19 mouse cellular contexts compared by ENCODE assay signal in genomic region chr8:111961330-111961729, GRCm38 (mm10). TPM values are rescaled to one million over a fixed set of nuclear protein-coding genes. Genes with fewer than 3 reads are reported as not detected.
DNase-seq lines count a peak whose midpoint lies in the region; ATAC-seq lines count a peak whose summit lies in the region.
"Had no signal": no experiment of that assay in that cellular context is flagged by ENCODE, and none has a peak within 500 bp of the region (broad histone marks: within the 10 kb centered on the region; RNA-seq: fewer than 3 reads in every experiment).

No protein-coding gene starts in this region.

- no peak for DNase-seq in kidney, postnatal 4 days
- DNase-seq in midbrain, embryonic 11.5 days (ENCODE audit: low spot score, missing footprints): no peak
- DNase-seq in T-cell, adult 2 months (ENCODE audit: low spot score): peak; percentile 15
- peak; percentile 29 for DNase-seq in mesoderm, embryonic 11.5 days (ENCODE audit: low read depth, low spot score)
- no peak for DNase-seq in forebrain, embryonic 14.5 days (ENCODE audit: low spot score)
- DNase-seq in urinary bladder, postnatal 4 days (ENCODE audit: low spot score in 2 of 2): no peak
- DNase-seq: cerebellum, adult 11-12 months; heart, adult 18-20 months; heart, postnatal 36 days; kidney, adult 8-10 months; lung, postnatal 36 days; right cerebral cortex, postnatal 25 days had no signal

- no peak overlapping the region for H3K4me3 ChIP-seq in kidney, embryonic 14.5 days (ENCODE audit: low read length)
- no peak overlapping the region for H3K4me3 ChIP-seq in midbrain, embryonic 11.5 days (ENCODE audit: low read depth, low read length)
- H3K4me3 ChIP-seq in midbrain, embryonic 15.5 days: no peak overlapping the region
- no peak overlapping the region for H3K4me3 ChIP-seq in forebrain, embryonic 14.5 days (ENCODE audit: low read depth, low read length)
- H3K4me3 ChIP-seq: liver, embryonic 15.5 days; midbrain, embryonic 12.5 days; myocyte; stomach, embryonic 15.5 days had no signal

- no peak overlapping the region for H3K27ac ChIP-seq in kidney, embryonic 14.5 days (ENCODE audit: low read depth, low read length)
- H3K27ac ChIP-seq in midbrain, embryonic 11.5 days (ENCODE audit: low read depth, low read length): no peak overlapping the region
- no peak overlapping the region for H3K27ac ChIP-seq in midbrain, embryonic 15.5 days
- H3K27ac ChIP-seq in forebrain, embryonic 14.5 days (ENCODE audit: low read depth, low read length): no peak overlapping the region
- H3K27ac ChIP-seq: liver, embryonic 15.5 days; midbrain, embryonic 12.5 days; stomach, embryonic 15.5 days had no signal

- no peak overlapping the region for H3K9ac ChIP-seq in kidney, embryonic 14.5 days (ENCODE audit: low read depth, low read length)
- H3K9ac ChIP-seq in midbrain, embryonic 11.5 days (ENCODE audit: low read length): no peak overlapping the region
- H3K9ac ChIP-seq in midbrain, embryonic 15.5 days: no peak overlapping the region
- H3K9ac ChIP-seq in forebrain, embryonic 14.5 days (ENCODE audit: low read length): no peak overlapping the region
- H3K9ac ChIP-seq: liver, embryonic 15.5 days; midbrain, embryonic 12.5 days; stomach, embryonic 15.5 days had no signal

- 0 out of 2 replicates have a peak, but pooled peaks have one; percentile 39 for ATAC-seq in kidney, embryonic 14.5 days (ENCODE audit: low FRiP score, low TSS enrichment)
- 0 out of 2 replicates have a peak, but pooled peaks have one; percentile 40 for ATAC-seq in midbrain, embryonic 11.5 days (ENCODE audit: low FRiP score)
- ATAC-seq in midbrain, embryonic 15.5 days (replicated peaks): no peak
- ATAC-seq in forebrain, embryonic 14.5 days: no peak
- ATAC-seq: Patski had no signal

- H3K9me3 ChIP-seq in kidney, embryonic 14.5 days (ENCODE audit: control insufficient read depth, low read length): no peaks in the 10 kb centered on the region
- H3K9me3 ChIP-seq in midbrain, embryonic 11.5 days (ENCODE audit: control insufficient read depth, low read length): no peaks in the 10 kb centered on the region
- no peaks in the 10 kb centered on the region for H3K9me3 ChIP-seq in midbrain, embryonic 15.5 days
- H3K9me3 ChIP-seq in forebrain, embryonic 14.5 days (replicated peaks; ENCODE audit: control insufficient read depth, low read length): no peaks in the 10 kb centered on the region
- H3K9me3 ChIP-seq: liver, embryonic 15.5 days; midbrain, embryonic 12.5 days; stomach, embryonic 15.5 days had no signal

- H3K36me3 ChIP-seq in kidney, embryonic 14.5 days (ENCODE audit: control insufficient read depth, insufficient read depth, low read length): peaks cover 11% of the 10 kb centered on the region; the same call in 1 of the 2 replicates
- H3K36me3 ChIP-seq in midbrain, embryonic 11.5 days (ENCODE audit: control insufficient read depth, insufficient read depth, low read length): peaks cover 6% of the 10 kb centered on the region; the same call in 1 of the 2 replicates
- H3K36me3 ChIP-seq in midbrain, embryonic 15.5 days (replicated peaks): peaks cover 13% of the 10 kb centered on the region
- H3K36me3 ChIP-seq in forebrain, embryonic 14.5 days (ENCODE audit: control insufficient read depth, insufficient read depth, low read length): peaks cover 13% of the 10 kb centered on the region

- no peak overlapping the region for H3K4me2 ChIP-seq in kidney, embryonic 14.5 days (replicated peaks; ENCODE audit: low read depth, low read length)
- H3K4me2 ChIP-seq in midbrain, embryonic 11.5 days: no peak overlapping the region
- no peak overlapping the region for H3K4me2 ChIP-seq in midbrain, embryonic 15.5 days
- no peak overlapping the region for H3K4me2 ChIP-seq in forebrain, embryonic 14.5 days (ENCODE audit: low read length)
- H3K4me2 ChIP-seq: liver, embryonic 15.5 days; midbrain, embryonic 12.5 days; stomach, embryonic 15.5 days had no signal

- H3K27me3 ChIP-seq in kidney, embryonic 14.5 days (ENCODE audit: control insufficient read depth, insufficient read depth, low read length): no peaks in the 10 kb centered on the region
- no peaks in the 10 kb centered on the region for H3K27me3 ChIP-seq in midbrain, embryonic 11.5 days (ENCODE audit: control insufficient read depth, insufficient read depth, low read length)
- H3K27me3 ChIP-seq in midbrain, embryonic 15.5 days (replicated peaks): no peaks in the 10 kb centered on the region
- H3K27me3 ChIP-seq in forebrain, embryonic 14.5 days (replicated peaks; ENCODE audit: control insufficient read depth, insufficient read depth, low read length): no peaks in the 10 kb centered on the region
- H3K27me3 ChIP-seq: liver, embryonic 15.5 days; midbrain, embryonic 12.5 days; Patski; stomach, embryonic 15.5 days had no signal

- no peaks in the 10 kb centered on the region for H3K4me1 ChIP-seq in kidney, embryonic 14.5 days (ENCODE audit: control insufficient read depth, insufficient read depth, low read length)
- H3K4me1 ChIP-seq in midbrain, embryonic 11.5 days (ENCODE audit: control insufficient read depth, insufficient read depth, low read length): no peaks in the 10 kb centered on the region
- no peaks in the 10 kb centered on the region for H3K4me1 ChIP-seq in midbrain, embryonic 15.5 days
- no peaks in the 10 kb centered on the region for H3K4me1 ChIP-seq in forebrain, embryonic 14.5 days (ENCODE audit: control insufficient read depth, insufficient read depth, low read length)
- H3K4me1 ChIP-seq: liver, embryonic 15.5 days; midbrain, embryonic 12.5 days; stomach, embryonic 15.5 days had no signal

- 84% methylated on average over 3 of the region's 3 CpGs for WGBS in kidney, embryonic 14.5 days
- 77% methylated on average over 3 of the region's 3 CpGs for WGBS in midbrain, embryonic 11.5 days
- WGBS in midbrain, embryonic 15.5 days: 76% methylated on average over 3 of the region's 3 CpGs
- 71% methylated on average over 3 of the region's 3 CpGs for WGBS in forebrain, embryonic 14.5 days

RNA-seq across cellular contexts. Expression of gene Gabarapl2, which starts 20.8 kb away (rescaled TPM):
- polyA plus RNA-seq in kidney, embryonic 14.5 days (2014; fragmentation: Nextera tagmentation; extraction: Ambion mirVana): 170 and 205 TPM in 2 replicates
- 331 and 348 TPM in 2 replicates for polyA plus RNA-seq in midbrain, embryonic 11.5 days (2014; fragmentation: Nextera tagmentation; extraction: Ambion mirVana)
- 430 and 438 TPM in 2 replicates for polyA plus RNA-seq in midbrain, embryonic 15.5 days (2015; fragmentation: Nextera tagmentation; extraction: Ambion mirVana)
- polyA plus RNA-seq in forebrain, embryonic 14.5 days (2014; fragmentation: Nextera tagmentation; extraction: Ambion mirVana): 518 and 525 TPM in 2 replicates

RNA-seq across cellular contexts. Expression of gene Tmem231, which starts 27.6 kb away (rescaled TPM):
- polyA plus RNA-seq in kidney, embryonic 14.5 days (2014; fragmentation: Nextera tagmentation; extraction: Ambion mirVana): 11.6 and 18.7 TPM in 2 replicates
- 20.1 and 21.9 TPM in 2 replicates for polyA plus RNA-seq in midbrain, embryonic 11.5 days (2014; fragmentation: Nextera tagmentation; extraction: Ambion mirVana)
- 20.4 and 20.5 TPM in 2 replicates for polyA plus RNA-seq in midbrain, embryonic 15.5 days (2015; fragmentation: Nextera tagmentation; extraction: Ambion mirVana)
- 11.8 and 14.3 TPM in 2 replicates for polyA plus RNA-seq in forebrain, embryonic 14.5 days (2014; fragmentation: Nextera tagmentation; extraction: Ambion mirVana)

RNA-seq across cellular contexts. Expression of gene Adat1, which starts 30.8 kb away (rescaled TPM):
- 8.6 and 10.8 TPM in 2 replicates for polyA plus RNA-seq in kidney, embryonic 14.5 days (2014; fragmentation: Nextera tagmentation; extraction: Ambion mirVana)
- 9.1 and 11.8 TPM in 2 replicates for polyA plus RNA-seq in midbrain, embryonic 11.5 days (2014; fragmentation: Nextera tagmentation; extraction: Ambion mirVana)
- 8.7 and 8.9 TPM in 2 replicates for polyA plus RNA-seq in midbrain, embryonic 15.5 days (2015; fragmentation: Nextera tagmentation; extraction: Ambion mirVana)
- 5.6 and 5.8 TPM in 2 replicates for polyA plus RNA-seq in forebrain, embryonic 14.5 days (2014; fragmentation: Nextera tagmentation; extraction: Ambion mirVana)

RNA-seq across cellular contexts. Expression of gene Kars, which starts 49.8 kb away (rescaled TPM):
- polyA plus RNA-seq in kidney, embryonic 14.5 days (2014; fragmentation: Nextera tagmentation; extraction: Ambion mirVana): 186 and 260 TPM in 2 replicates
- 258 and 265 TPM in 2 replicates for polyA plus RNA-seq in midbrain, embryonic 11.5 days (2014; fragmentation: Nextera tagmentation; extraction: Ambion mirVana)
- polyA plus RNA-seq in midbrain, embryonic 15.5 days (2015; fragmentation: Nextera tagmentation; extraction: Ambion mirVana): 157 TPM in 2 replicates
- polyA plus RNA-seq in forebrain, embryonic 14.5 days (2014; fragmentation: Nextera tagmentation; extraction: Ambion mirVana): 189 and 194 TPM in 2 replicates

RNA-seq across cellular contexts. Expression of gene Terf2ip, which starts 49.9 kb away (rescaled TPM):
- 23.1 and 27.6 TPM in 2 replicates for polyA plus RNA-seq in kidney, embryonic 14.5 days (2014; fragmentation: Nextera tagmentation; extraction: Ambion mirVana)
- 29.9 and 31.3 TPM in 2 replicates for polyA plus RNA-seq in midbrain, embryonic 11.5 days (2014; fragmentation: Nextera tagmentation; extraction: Ambion mirVana)
- 70.0 and 72.1 TPM in 2 replicates for polyA plus RNA-seq in midbrain, embryonic 15.5 days (2015; fragmentation: Nextera tagmentation; extraction: Ambion mirVana)
- 22.6 and 33.3 TPM in 2 replicates for polyA plus RNA-seq in forebrain, embryonic 14.5 days (2014; fragmentation: Nextera tagmentation; extraction: Ambion mirVana)

Comparison
In these comparisons a context has a peak if more than half of its experiments do, and no peak if none do; other contexts are left out.
1. ATAC-seq: peak in kidney, embryonic 14.5 days (single experiment) and midbrain, embryonic 11.5 days (single experiment); none in midbrain, embryonic 15.5 days (single experiment) and forebrain, embryonic 14.5 days (single experiment).
2. DNase-seq: peak in T-cell, adult 2 months (single experiment) and mesoderm, embryonic 11.5 days (single experiment); none in kidney, postnatal 4 days (0 of 2), midbrain, embryonic 11.5 days (single experiment), forebrain, embryonic 14.5 days (single experiment) and urinary bladder, postnatal 4 days (0 of 2).